Mouse (Mus musculus) neutrophil, adult 5-6 weeks (primary cell): ENCODE results near the gene Foxk1. TPM values are rescaled to one million over a fixed set of nuclear protein-coding genes. Genes with fewer than 3 reads are reported as not detected.
A peak's percentile ranks its signal among the peaks of the same experiment; 100 is the strongest.

ENCODE experiments used
- ATAC-seq: fragments of 151-379, 151-347 bp; 2 replicates; pipeline ENCODE4 v1.8.0; 2017; ENCODE audit warnings: mild to moderate bottlenecking, moderate TSS enrichment; ENCODE audit not compliant: insufficient number of reproducible peaks, poor library complexity, low FRiP score, severe bottlenecking; ENCODE audit errors: extremely low read depth
- total RNA-seq: library from RNA; stranded (forward); fragments of 200-1000 nt; gene quantifications from 2 replicates; pipeline ENCODE4 v1.2.3, GENCODE M21; 2017

The Foxk1 gene
- total RNA-seq, 1 experiment from 2014 or later, result 30.5 TPM

GRCm38 (mm10) chr5:142502414-142502813 lies 101.1 kb downstream of the Foxk1 start:
- 0 out of 2 replicates have a peak, but pooled peaks have one; percentile 31 for ATAC-seq

GRCm38 (mm10) chr5:142504175-142504574 lies 102.9 kb downstream of the Foxk1 start:
- no peak for ATAC-seq

GRCm38 (mm10) chr5:142505695-142506423 lies 104.6 kb downstream of the Foxk1 start:
- ATAC-seq, result no peak

- ATAC-seq, result no peak
These were observed 108.1 kb downstream of the Foxk1 start for GRCm38 (mm10) chr5:142509141-142510060.

GRCm38 (mm10) chr5:142510061-142510414 lies 108.7 kb downstream of the Foxk1 start:
- ATAC-seq, result no peak

Other genes with a start within 250 kb of the Foxk1 start
- gene Ap5z1, start 62.4 kb downstream of the Foxk1 start, total RNA-seq, result 18.0 and 19.8 TPM in 2 replicates
- 0.12 TPM in 1 of 2 replicates, not detected in the other for gene Papolb, start 128.6 kb downstream of the Foxk1 start, total RNA-seq
- gene Radil, start 149.6 kb downstream of the Foxk1 start, total RNA-seq, result not detected in 2 replicates
- gene Mmd2, start 207.3 kb downstream of the Foxk1 start, total RNA-seq, result not detected in 2 replicates
- gene Wipi2, start 226.2 kb downstream of the Foxk1 start, total RNA-seq, result 77.5 and 79.1 TPM in 2 replicates